In the genomic region with DNA sequence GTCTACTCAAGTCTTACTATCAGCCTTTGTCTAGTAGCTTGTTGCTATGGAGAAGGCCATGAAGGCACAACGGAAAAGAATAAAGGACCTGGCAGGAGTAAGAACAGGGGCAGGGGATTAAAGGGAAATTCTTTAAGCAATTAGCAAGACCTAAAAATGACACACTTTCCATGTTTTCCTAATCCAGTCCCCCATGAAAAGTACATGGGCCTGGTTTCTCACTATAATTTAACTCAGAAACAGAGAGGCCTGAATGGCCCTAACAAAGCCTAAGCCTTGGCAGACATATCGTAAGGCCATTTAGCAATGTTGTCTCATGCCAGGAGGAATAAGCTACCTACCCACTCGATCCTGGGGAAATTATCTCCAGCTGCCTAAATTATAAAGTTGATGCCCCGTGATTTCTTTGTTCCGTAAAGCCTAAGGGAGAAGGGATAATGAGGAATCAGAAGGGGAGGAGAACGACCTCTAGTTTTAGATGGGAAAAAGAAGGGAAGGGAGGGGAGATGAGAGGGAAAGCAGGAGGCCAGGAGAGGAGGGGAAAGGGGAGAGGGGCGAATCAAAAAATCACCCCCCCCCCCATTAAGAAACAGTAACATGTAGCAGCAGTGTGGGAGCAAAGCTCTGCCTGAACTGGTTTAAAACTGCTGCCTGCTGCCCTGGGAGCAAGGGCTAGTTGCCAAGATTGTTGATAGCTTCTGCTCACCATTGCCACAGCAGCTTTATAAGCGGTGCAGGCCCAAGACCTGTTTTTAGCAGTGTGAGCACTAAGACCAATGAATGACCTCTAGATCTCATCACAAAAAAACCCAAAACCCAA, we compare ENCODE assay signal across 9 mouse cellular contexts. TPM values are rescaled to one million over a fixed set of nuclear protein-coding genes. Genes with fewer than 3 reads are reported as not detected.
DNase-seq lines count a peak whose midpoint lies in the region; ATAC-seq and TF ChIP-seq lines count a peak whose summit lies in the region.
"Had no signal": no experiment of that assay in that cellular context is flagged by ENCODE, and none has a peak within 500 bp of the region (broad histone marks: within the 10 kb centered on the region; RNA-seq: fewer than 3 reads in every experiment).

No protein-coding gene starts in this region.

- H3K4me3 ChIP-seq in heart, adult 2 months = no peak overlapping the region
- H3K4me3 ChIP-seq in kidney, embryonic 15.5 days (replicated peaks) = no peak overlapping the region
- H3K4me3 ChIP-seq in neural tube, embryonic 15.5 days (replicated peaks) = no peak overlapping the region
- H3K4me3 ChIP-seq: liver, embryonic 15.5 days had no signal

- peak; percentile 39 for DNase-seq in embryo, embryonic 10.5 days (ENCODE audit: low spot score)
- no peak for DNase-seq in embryo, embryonic 9.5 days (ENCODE audit: extremely low spot score)
- peak; percentile 20 for DNase-seq in urinary bladder, postnatal 25 days (ENCODE audit: low spot score)
- no peak for DNase-seq in urinary bladder, postnatal 10 days (ENCODE audit: low spot score)
- DNase-seq in heart, adult 2 months = peak; percentile 49 to 68

- H3K4me1 ChIP-seq in heart, adult 2 months (ENCODE audit: control insufficient read depth, insufficient read depth, low read length) = peaks cover 20% of the 10 kb centered on the region
- H3K4me1 ChIP-seq in kidney, embryonic 15.5 days = peaks cover 24% of the 10 kb centered on the region
- peaks cover 52% of the 10 kb centered on the region for H3K4me1 ChIP-seq in neural tube, embryonic 15.5 days

- H3K9me3 ChIP-seq in kidney, embryonic 15.5 days (replicated peaks) = no peaks in the 10 kb centered on the region
- no peaks in the 10 kb centered on the region for H3K9me3 ChIP-seq in neural tube, embryonic 15.5 days (replicated peaks)
- H3K9me3 ChIP-seq: liver, embryonic 15.5 days had no signal

- no peaks in the 10 kb centered on the region for H3K27me3 ChIP-seq in heart, adult 2 months (ENCODE audit: control insufficient read depth, insufficient read depth, low read length)
- no peaks in the 10 kb centered on the region for H3K27me3 ChIP-seq in kidney, embryonic 15.5 days
- H3K27me3 ChIP-seq in neural tube, embryonic 15.5 days (replicated peaks) = no peaks in the 10 kb centered on the region
- H3K27me3 ChIP-seq: liver, embryonic 15.5 days had no signal

- no peak overlapping the region for H3K4me2 ChIP-seq in kidney, embryonic 15.5 days
- H3K4me2 ChIP-seq in neural tube, embryonic 15.5 days = peak overlapping the region; percentile 15; the same call in 1 of the 2 replicates
- H3K4me2 ChIP-seq: liver, embryonic 15.5 days had no signal

- TF ChIP-seq EP300 in heart, adult 2 months (IDR thresholded peaks at IDR 0.05; ENCODE audit: insufficient read depth, low read depth, low read length) = no peak

- H3K9ac ChIP-seq in heart, adult 2 months (ENCODE audit: low read depth, low read length) = peak overlapping the region; percentile 51; the same call in 1 of the 2 replicates
- no peak overlapping the region for H3K9ac ChIP-seq in kidney, embryonic 15.5 days
- no peak overlapping the region; the same call in 1 of the 2 replicates for H3K9ac ChIP-seq in neural tube, embryonic 15.5 days (replicated peaks)
- H3K9ac ChIP-seq: liver, embryonic 15.5 days had no signal

- 0 out of 2 replicates have a peak, but pooled peaks cover 3% of the 10 kb centered on the region for H3K79me2 ChIP-seq in heart, adult 2 months (replicated peaks; ENCODE audit: control insufficient read depth, insufficient read depth, low read length)

- peaks cover 14% of the 10 kb centered on the region for H3K36me3 ChIP-seq in heart, adult 2 months (ENCODE audit: control insufficient read depth, insufficient read depth, low read length)
- H3K36me3 ChIP-seq in kidney, embryonic 15.5 days = peaks cover 10% of the 10 kb centered on the region; the same call in 1 of the 2 replicates
- no peaks in the 10 kb centered on the region for H3K36me3 ChIP-seq in neural tube, embryonic 15.5 days

- peak overlapping the region; percentile 77 for H3K27ac ChIP-seq in heart, adult 2 months
- H3K27ac ChIP-seq in kidney, embryonic 15.5 days = peak overlapping the region; percentile 37; the same call in 1 of the 2 replicates
- peak overlapping the region; percentile 82 for H3K27ac ChIP-seq in neural tube, embryonic 15.5 days (replicated peaks)
- H3K27ac ChIP-seq: liver, embryonic 15.5 days had no signal

- no peak for ATAC-seq in kidney, embryonic 15.5 days (replicated peaks; ENCODE audit: low FRiP score)
- ATAC-seq in neural tube, embryonic 15.5 days (ENCODE audit: low FRiP score) = peak; percentile 82; the same call in 1 of the 2 replicates
- ATAC-seq in CD4-positive, CD25-positive, alpha-beta regulatory T cell, adult 4 months = no peak

- no peak for TF ChIP-seq CTCF in heart, adult 2 months (IDR thresholded peaks at IDR 0.05)

- WGBS in heart, adult 2 months = 40% methylated on average over 8 of the region's 8 CpGs
- 67% methylated on average over 8 of the region's 8 CpGs for whole genome bisulfite sequencing in kidney, embryonic 15.5 days
- 13% methylated on average over 8 of the region's 8 CpGs for WGBS in neural tube, embryonic 15.5 days

- intact Hi-C loops in heart, adult 2 months (cut with DNase I) = no loop called here

- no peak for TF ChIP-seq POLR2A in heart, adult 2 months (IDR thresholded peaks at IDR 0.05; ENCODE audit: insufficient read depth, low read depth, low read length)

RNA-seq across cellular contexts. Expression of a gene that starts 56.9 kb away (rescaled TPM):
- total RNA-seq in heart, adult 2 months (2021) = 100 to 1,000 TPM; 202 to 218 TPM
- 154 and 242 TPM in 2 replicates for polyA plus RNA-seq in heart, adult 2 months (2012; rRNA removed)
- polyA plus RNA-seq in kidney, embryonic 15.5 days (2015; fragmentation: Nextera tagmentation; extraction: Ambion mirVana) = 299 and 308 TPM in 2 replicates
- polyA plus RNA-seq in neural tube, embryonic 15.5 days (2015; fragmentation: Nextera tagmentation; extraction: Ambion mirVana) = 383 and 395 TPM in 2 replicates
- polyA plus RNA-seq in CD4-positive, CD25-positive, alpha-beta regulatory T cell, adult 4 months (2017; shearing (Covaris generic)) = 10 to 100 TPM; 28.1 to 40.3 TPM

Comparison
In these comparisons a context has a peak if more than half of its experiments do, and no peak if none do; other contexts are left out.
1. DNase-seq: peak in embryo, embryonic 10.5 days (single experiment), urinary bladder, postnatal 25 days (single experiment) and heart, adult 2 months (2 of 2); none in embryo, embryonic 9.5 days (single experiment) and urinary bladder, postnatal 10 days (single experiment).
2. Peak in every context shown above with its lines, with median percentiles within 50 percentile points of each other: H3K27ac ChIP-seq.